Mouse (Mus musculus): ENCODE measurements around the gene Phactr2.

Phactr2 gene

GRCm38 (mm10) chr10:13323806-13324411 is 150.3 kb downstream of the Phactr2 start:
- peak; percentile 66 for DNase-seq

- no peak for DNase-seq
These were observed 150.9 kb downstream of the Phactr2 start for GRCm38 (mm10) chr10:13323139-13323805.

GRCm38 (mm10) chr10:13314999-13315398 is 159.2 kb downstream of the Phactr2 start:
- no peak for DNase-seq

GRCm38 (mm10) chr10:13312576-13312975 is 161.6 kb downstream of the Phactr2 start:
- DNase-seq: no peak

GRCm38 (mm10) chr10:13311612-13312011 is 162.6 kb downstream of the Phactr2 start:
- no peak for DNase-seq

- no peak for DNase-seq
These were observed 164.1 kb downstream of the Phactr2 start for GRCm38 (mm10) chr10:13310075-13310474.

GRCm38 (mm10) chr10:13304641-13305241 is 169.5 kb downstream of the Phactr2 start:
- no peak for DNase-seq

GRCm38 (mm10) chr10:13303271-13304265 is 170.6 kb downstream of the Phactr2 start:
- no peak for DNase-seq

GRCm38 (mm10) chr10:13300601-13301000 is 173.6 kb downstream of the Phactr2 start:
- DNase-seq: no peak

- DNase-seq: peak; percentile 35
These were observed 174.0 kb downstream of the Phactr2 start for GRCm38 (mm10) chr10:13300196-13300595.

GRCm38 (mm10) chr10:13294886-13295285 is 179.3 kb downstream of the Phactr2 start:
- DNase-seq: no peak

- no peak for DNase-seq
These were observed 182.2 kb downstream of the Phactr2 start for GRCm38 (mm10) chr10:13292026-13292425.

- DNase-seq: no peak
These were observed 184.8 kb downstream of the Phactr2 start for GRCm38 (mm10) chr10:13289252-13289961.

GRCm38 (mm10) chr10:13288296-13288695 is 185.9 kb downstream of the Phactr2 start:
- DNase-seq: no peak

GRCm38 (mm10) chr10:13283441-13283840 is 190.8 kb downstream of the Phactr2 start:
- no peak for DNase-seq

GRCm38 (mm10) chr10:13280298-13280853 is 193.8 kb downstream of the Phactr2 start:
- DNase-seq: no peak

GRCm38 (mm10) chr10:13276298-13276697 is 197.9 kb downstream of the Phactr2 start:
- no peak for DNase-seq

- DNase-seq: no peak
These were observed 199.1 kb downstream of the Phactr2 start for GRCm38 (mm10) chr10:13275152-13275551.

GRCm38 (mm10) chr10:13274699-13275098 is 199.5 kb downstream of the Phactr2 start:
- no peak for DNase-seq

- no peak for DNase-seq
These were observed 200.5 kb downstream of the Phactr2 start for GRCm38 (mm10) chr10:13273756-13274155.

- no peak for DNase-seq
These were observed 202.5 kb downstream of the Phactr2 start for GRCm38 (mm10) chr10:13271716-13272115.

GRCm38 (mm10) chr10:13271099-13271498 is 203.1 kb downstream of the Phactr2 start:
- DNase-seq: no peak

Measured in kidney, adult 11 months (tissue).